Mouse (Mus musculus): ENCODE data around the gene Klhl30. TPM values are rescaled to one million over a fixed set of nuclear protein-coding genes. Genes with fewer than 3 reads are reported as not detected.

Gene Klhl30
- 0.17 and 0.34 TPM in 2 replicates for total RNA-seq (2012; rRNA removed)
- total RNA-seq (2014; rRNA removed): 0.30 and 0.32 TPM in 2 replicates
- 0.47 and 0.49 TPM in 2 replicates for polyA plus RNA-seq (2012; ENCODE audit: insufficient read length, low read depth)

- no peak within 1 kb of the TSS for H3K9ac ChIP-seq (ENCODE audit: insufficient read depth, low read depth)
- H3K4me3 ChIP-seq (replicated peaks in 1 of 3; ENCODE audit: low read depth in 2 of 3, low read length in 2 of 3, poor library complexity in 1 of 3): no peak within 1 kb of the TSS
- DNase-seq (ENCODE audit: extremely low read depth): no peak
- no peak within 1 kb of the TSS for H3K4me2 ChIP-seq (ENCODE audit: insufficient read depth, low read depth, poor library complexity, severe bottlenecking)
- in situ Hi-C loops (cut with MboI; ENCODE audit: low pct_ligation_motif_present, low pct_unique_long_range_greater_than_20kb, low sequenced_read_pairs): no loop called here
- TF ChIP-seq MAZ (IDR thresholded peaks at IDR 0.05; ENCODE audit: low read depth, low read length): no peak
- no peak for TF ChIP-seq TBP (conservative IDR thresholded peaks at IDR 0.05; ENCODE audit: low read depth, low read length)
- TF ChIP-seq NELFE (IDR thresholded peaks at IDR 0.05; ENCODE audit: low read depth, low read length): no peak
- TF ChIP-seq MEF2A (IDR thresholded peaks at IDR 0.05; ENCODE audit: borderline replicate concordance, low read depth, low read length): no peak
- no peak for TF ChIP-seq BHLHE40 (IDR thresholded peaks at IDR 0.05; ENCODE audit: low read depth, low read length)
- no peak for TF ChIP-seq PAX5 (IDR thresholded peaks at IDR 0.05; ENCODE audit: low read length)
- no peak for TF ChIP-seq TCF12 (IDR thresholded peaks at IDR 0.05; ENCODE audit: low read depth, low read length)
- TF ChIP-seq ZKSCAN1 (IDR thresholded peaks at IDR 0.05; ENCODE audit: borderline replicate concordance, low read depth, low read length): no peak
- TF ChIP-seq ZNF384 (IDR thresholded peaks at IDR 0.05; ENCODE audit: low read depth, low read length): no peak
- no peak within 1 kb of the TSS for H3K27ac ChIP-seq (ENCODE audit: insufficient read depth, low read depth)
- H3K27me3 ChIP-seq (replicated peaks): no peaks in the 10 kb centered on the region
- peaks cover 0 to 14% of the 10 kb centered on the region in 2 experiments for H3K36me3 ChIP-seq (replicated peaks in 1 of 2; ENCODE audit: control insufficient read depth in 1 of 2, insufficient read depth in 1 of 2, low read length in 1 of 2)
- peaks cover 14 to 27% of the 10 kb centered on the region in 2 experiments for H3K4me1 ChIP-seq (ENCODE audit: control insufficient read depth in 1 of 2, insufficient read depth in 2 of 2)
- dilution Hi-C loops (cut with MboI; ENCODE audit: extremely low pct_ligation_motif_present, extremely low pct_unique_long_range_greater_than_20kb, low sequenced_read_pairs): no loop called here
- no peaks in the 10 kb centered on the region for H3K79me2 ChIP-seq (replicated peaks; ENCODE audit: control insufficient read depth, extremely low read depth, insufficient read depth, poor library complexity, severe bottlenecking)
- no peaks in the 10 kb centered on the region for H3K9me3 ChIP-seq (replicated peaks; ENCODE audit: low read length)
These were observed at the start of gene Klhl30 for GRCm38 (mm10) chr1:91350841-91351240. Gene Klhl30 (plus strand): TSS chr1:91351016.

- no peak overlapping the region for H3K27ac ChIP-seq (ENCODE audit: insufficient read depth, low read depth)
- H3K27me3 ChIP-seq (replicated peaks): no peaks in the 10 kb centered on the region
- no peak overlapping the region for H3K4me3 ChIP-seq (replicated peaks in 1 of 3; ENCODE audit: low read depth in 2 of 3, low read length in 2 of 3, poor library complexity in 1 of 3)
- no peak overlapping the region for H3K9ac ChIP-seq (ENCODE audit: insufficient read depth, low read depth)
- H3K36me3 ChIP-seq (replicated peaks in 1 of 2; ENCODE audit: control insufficient read depth in 1 of 2, insufficient read depth in 1 of 2, low read length in 1 of 2): peaks cover 42 to 55% of the 10 kb centered on the region in 2 experiments
- DNase-seq (ENCODE audit: extremely low read depth): no peak
- H3K79me2 ChIP-seq (replicated peaks; ENCODE audit: control insufficient read depth, extremely low read depth, insufficient read depth, poor library complexity, severe bottlenecking): peaks cover 5% of the 10 kb centered on the region; the same call in 1 of the 2 replicates
- no peak overlapping the region for H3K4me2 ChIP-seq (ENCODE audit: insufficient read depth, low read depth, poor library complexity, severe bottlenecking)
- dilution Hi-C loops (cut with MboI; ENCODE audit: extremely low pct_ligation_motif_present, extremely low pct_unique_long_range_greater_than_20kb, low sequenced_read_pairs) (no loop called here), in situ Hi-C loops (cut with MboI; ENCODE audit: low pct_ligation_motif_present, low pct_unique_long_range_greater_than_20kb, low sequenced_read_pairs) (no loop called here)
- peaks cover 5 to 34% of the 10 kb centered on the region in 2 experiments for H3K4me1 ChIP-seq (ENCODE audit: control insufficient read depth in 1 of 2, insufficient read depth in 2 of 2)
- no peaks in the 10 kb centered on the region for H3K9me3 ChIP-seq (replicated peaks; ENCODE audit: low read length)
- TF ChIP-seq MYC (IDR thresholded peaks at IDR 0.05; ENCODE audit: low read depth, low read length) (no peak), CHD2 (IDR thresholded peaks at IDR 0.05; ENCODE audit: low read length) (no peak), MXI1 (IDR thresholded peaks at IDR 0.05; ENCODE audit: low read depth, low read length) (no peak), ZMIZ1 (IDR thresholded peaks at IDR 0.05; ENCODE audit: low read depth, low read length) (no peak), UBTF (IDR thresholded peaks at IDR 0.05; ENCODE audit: low read depth, low read length) (no peak), NRF1 (IDR thresholded peaks at IDR 0.05; ENCODE audit: low read depth, low read length) (no peak), CHD1 (IDR thresholded peaks at IDR 0.05; ENCODE audit: low read depth, low read length) (no peak), CTCF (conservative IDR thresholded peaks at IDR 0.05 in 1 of 2, IDR thresholded peaks at IDR 0.05 in 1 of 2; ENCODE audit: low read depth in 2 of 2, low read length in 2 of 2) (no peak), ETS1 (conservative IDR thresholded peaks at IDR 0.05; ENCODE audit: low read depth, low read length) (no peak), IRF4 (IDR thresholded peaks at IDR 0.05; ENCODE audit: low read depth, low read length) (no peak), ELF1 (IDR thresholded peaks at IDR 0.05; ENCODE audit: low read depth, low read length) (no peak), POLR2A (IDR thresholded peaks at IDR 0.05; ENCODE audit: low read depth, low read length) (no peak), SIN3A (IDR thresholded peaks at IDR 0.05; ENCODE audit: low read length) (no peak), MAZ (IDR thresholded peaks at IDR 0.05; ENCODE audit: low read depth, low read length) (no peak), USF1 (IDR thresholded peaks at IDR 0.05; ENCODE audit: low read depth, low read length) (no peak), MEF2A (IDR thresholded peaks at IDR 0.05; ENCODE audit: borderline replicate concordance, low read depth, low read length) (no peak), POLR2AphosphoS2 (IDR thresholded peaks at IDR 0.05; ENCODE audit: low read depth, low read length) (no peak), E2F4 (IDR thresholded peaks at IDR 0.05; ENCODE audit: insufficient replicate concordance, low read depth, low read length) (no peak), RAD21 (IDR thresholded peaks at IDR 0.05; ENCODE audit: low read depth, low read length) (no peak), HCFC1 (IDR thresholded peaks at IDR 0.05; ENCODE audit: low read depth, low read length) (no peak)
These were observed 49.5 kb upstream of the Klhl30 start for GRCm38 (mm10) chr1:91301206-91301920.

All from CH12.LX (cell line).